Mouse (Mus musculus): ENCODE measurements around the gene Inpp5k.

Gene Inpp5k

DNA sequence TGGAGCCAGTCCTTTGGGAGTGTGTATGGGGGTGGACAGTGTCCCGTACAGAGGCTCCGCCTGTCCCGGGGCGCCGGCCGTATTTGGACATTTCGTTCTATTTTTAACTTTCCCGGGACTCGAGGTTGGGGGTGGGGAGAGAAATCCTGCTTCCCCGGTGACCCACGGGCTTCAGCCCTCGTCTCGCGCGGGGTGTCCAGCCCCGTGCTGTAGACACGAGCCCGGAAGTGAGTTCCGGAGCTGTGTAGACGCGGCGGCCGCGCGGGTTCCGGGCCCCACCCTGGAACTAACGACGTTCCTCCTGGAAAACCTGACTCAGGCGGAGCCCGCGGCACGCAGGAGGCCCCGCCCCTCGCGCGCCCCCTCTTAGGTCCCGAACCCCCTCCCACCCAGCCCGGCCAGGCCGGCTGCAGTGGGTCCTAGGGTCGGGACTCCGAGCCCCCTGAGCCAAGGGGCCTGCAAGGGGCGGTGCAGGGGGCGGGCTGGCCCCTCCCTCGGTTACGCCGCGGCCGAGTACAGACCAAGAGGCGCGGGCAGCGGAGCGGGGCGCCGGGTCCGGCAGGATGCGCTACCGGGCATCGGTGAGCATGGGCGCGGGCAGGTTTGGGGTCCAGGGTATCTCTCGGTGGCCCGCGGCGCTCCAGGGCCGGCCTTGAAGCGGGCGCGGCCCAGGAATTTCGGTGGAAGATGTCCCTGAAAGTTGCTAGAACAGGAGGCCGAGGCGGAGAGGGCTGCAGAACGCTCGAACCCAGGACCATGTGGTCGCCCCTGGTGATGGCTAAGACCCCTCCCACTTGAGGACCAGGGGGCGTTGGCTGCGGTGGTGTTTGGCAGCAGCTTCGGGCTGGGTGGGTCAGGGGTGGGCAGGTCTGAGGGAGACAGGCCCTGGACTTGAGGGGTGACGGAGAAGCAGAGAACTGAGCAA, 25.1 kb downstream of the Inpp5k start:
- peak; percentile 66 for DNase-seq

DNA sequence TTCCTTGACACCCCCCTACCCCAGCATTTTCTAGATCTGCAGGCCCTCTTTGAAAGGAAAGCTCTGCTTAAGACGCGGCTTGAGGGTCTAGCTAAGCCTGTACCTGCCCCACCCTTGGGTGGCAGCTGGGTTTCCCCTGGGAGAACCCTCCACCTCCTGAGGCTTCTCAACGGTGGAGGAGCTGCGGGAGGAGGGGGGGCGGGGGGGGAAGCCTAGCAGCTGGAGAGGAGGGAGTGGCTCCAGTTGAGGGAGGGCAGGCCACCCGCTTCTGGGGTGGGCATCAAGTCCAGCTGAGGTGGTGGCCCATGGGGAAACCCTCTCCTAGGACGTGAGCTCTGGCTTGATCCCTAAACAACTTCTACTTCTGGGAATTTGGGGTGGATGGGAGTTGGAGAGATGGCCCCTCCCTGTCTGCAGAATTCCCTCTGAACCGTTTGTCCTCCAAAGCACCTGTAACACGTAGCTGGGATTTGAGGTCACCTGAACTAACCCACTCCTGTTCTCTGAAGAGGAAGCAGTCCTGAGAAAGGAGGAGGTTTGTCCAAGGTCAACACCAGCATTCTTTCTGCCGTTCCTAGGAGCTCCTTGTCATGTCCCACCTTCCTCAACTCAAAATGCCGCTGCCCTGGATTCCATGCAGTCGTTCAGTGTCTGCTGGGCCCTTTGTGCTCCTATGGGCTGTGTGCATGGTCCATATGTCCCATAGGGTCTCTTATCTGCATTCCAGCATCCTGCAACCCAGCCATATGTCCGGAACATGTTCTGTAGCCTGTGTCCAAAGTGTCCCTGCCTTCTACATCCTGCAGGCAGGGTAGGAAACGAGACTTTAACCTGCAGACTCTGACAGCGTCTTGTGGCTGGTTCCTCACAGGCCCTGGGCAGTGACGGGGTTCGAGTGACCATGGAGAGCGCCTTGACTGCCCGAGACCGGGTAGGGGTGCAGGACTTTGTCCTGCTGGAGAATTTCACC, 26.1 kb downstream of the Inpp5k start:
- DNase-seq = no peak

DNA sequence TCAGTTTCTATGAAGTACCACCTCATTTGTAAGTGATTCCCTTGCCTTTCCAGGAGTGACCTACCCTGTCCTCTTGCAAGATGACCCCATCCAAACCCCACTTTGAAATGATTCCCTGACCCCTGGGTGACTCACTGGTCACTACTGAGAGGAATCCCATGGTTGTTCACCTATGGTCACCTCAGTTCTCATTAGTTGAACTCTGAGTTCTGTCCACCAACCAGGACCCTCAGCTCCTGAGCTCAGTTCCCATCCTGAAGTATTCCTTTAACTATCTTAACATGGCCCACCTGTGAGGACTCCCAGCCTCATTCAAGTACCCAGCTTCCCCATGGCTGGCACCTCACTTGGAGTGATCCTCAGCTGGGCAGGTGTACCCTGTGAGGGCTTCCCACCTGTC, 27.1 kb downstream of the Inpp5k start:
- no peak for DNase-seq

DNA sequence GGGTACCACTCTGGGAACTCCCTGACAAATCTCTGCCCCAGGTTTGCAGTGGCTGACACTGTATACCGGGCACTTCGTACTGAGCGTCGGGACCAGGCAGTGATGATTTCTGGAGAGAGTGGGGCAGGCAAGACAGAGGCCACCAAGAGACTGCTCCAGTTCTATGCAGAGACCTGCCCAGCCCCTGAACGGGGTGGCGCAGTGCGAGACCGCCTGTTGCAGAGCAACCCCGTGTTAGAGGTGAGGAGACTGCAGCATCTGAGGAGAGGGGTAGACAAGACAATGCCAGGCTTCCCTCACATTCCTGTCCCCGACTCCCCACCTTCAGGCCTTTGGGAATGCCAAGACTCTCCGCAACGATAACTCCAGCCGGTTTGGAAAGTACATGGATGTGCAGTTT, 27.5 kb downstream of the Inpp5k start:
- no peak for DNase-seq

DNA sequence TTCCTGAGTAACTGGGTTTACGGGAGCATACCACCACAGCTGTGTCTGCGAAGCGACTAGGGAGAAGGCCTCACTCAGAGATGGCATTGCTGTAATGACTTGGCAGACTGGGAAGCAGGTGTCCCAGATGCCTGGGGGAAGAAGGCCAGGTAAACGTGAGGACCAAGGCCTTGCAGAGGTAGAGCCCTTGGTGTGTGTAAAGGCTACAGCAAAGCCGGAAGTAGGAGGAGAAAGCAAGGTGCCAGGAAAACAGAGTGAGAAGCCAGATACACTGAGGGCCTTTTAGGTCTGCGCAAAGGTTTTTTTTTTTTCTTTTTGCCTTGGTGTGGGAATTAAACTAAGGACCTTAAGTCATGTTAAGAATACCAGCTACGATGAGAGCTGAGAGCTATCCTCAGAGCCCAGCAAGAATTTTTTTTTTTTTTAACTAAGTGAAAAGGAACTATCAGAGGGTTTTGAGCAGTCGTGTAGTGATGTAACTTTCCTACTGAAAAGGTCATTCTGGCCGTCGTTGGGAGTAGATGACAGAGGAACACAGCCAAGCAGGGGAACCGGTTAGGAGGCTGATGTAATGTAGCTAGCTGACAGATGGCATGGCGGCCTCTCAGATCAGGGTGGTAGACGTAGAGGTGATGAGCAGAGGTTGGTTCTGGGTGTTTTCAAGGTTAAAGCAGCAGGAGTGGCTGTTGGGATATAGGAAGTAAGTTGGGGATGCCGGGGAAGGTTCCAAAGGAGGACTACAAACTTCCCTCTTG, 28.4 kb downstream of the Inpp5k start:
- DNase-seq = no peak

DNA sequence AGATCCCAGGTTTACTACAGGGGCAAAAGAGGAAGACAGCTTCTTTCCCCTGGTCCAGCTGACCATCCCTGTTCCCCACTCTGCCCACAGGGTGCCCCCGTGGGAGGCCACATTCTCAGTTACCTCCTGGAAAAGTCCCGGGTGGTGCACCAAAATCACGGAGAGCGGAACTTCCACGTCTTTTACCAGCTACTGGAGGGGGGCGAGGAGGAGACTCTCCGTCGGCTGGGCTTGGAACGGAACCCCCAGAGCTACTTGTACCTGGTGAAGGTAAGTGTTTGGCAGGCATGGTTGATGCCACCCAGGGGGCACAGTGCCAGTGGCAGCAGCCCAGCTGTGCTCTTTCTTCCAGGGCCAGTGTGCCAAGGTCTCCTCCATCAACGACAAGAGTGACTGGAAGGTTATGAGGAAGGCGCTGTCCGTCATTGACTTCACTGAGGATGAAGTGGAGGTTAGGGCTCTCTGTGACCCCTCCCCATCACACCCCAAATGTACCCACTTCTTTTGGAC, 29.3 kb downstream of the Inpp5k start:
- no peak for DNase-seq

DNA sequence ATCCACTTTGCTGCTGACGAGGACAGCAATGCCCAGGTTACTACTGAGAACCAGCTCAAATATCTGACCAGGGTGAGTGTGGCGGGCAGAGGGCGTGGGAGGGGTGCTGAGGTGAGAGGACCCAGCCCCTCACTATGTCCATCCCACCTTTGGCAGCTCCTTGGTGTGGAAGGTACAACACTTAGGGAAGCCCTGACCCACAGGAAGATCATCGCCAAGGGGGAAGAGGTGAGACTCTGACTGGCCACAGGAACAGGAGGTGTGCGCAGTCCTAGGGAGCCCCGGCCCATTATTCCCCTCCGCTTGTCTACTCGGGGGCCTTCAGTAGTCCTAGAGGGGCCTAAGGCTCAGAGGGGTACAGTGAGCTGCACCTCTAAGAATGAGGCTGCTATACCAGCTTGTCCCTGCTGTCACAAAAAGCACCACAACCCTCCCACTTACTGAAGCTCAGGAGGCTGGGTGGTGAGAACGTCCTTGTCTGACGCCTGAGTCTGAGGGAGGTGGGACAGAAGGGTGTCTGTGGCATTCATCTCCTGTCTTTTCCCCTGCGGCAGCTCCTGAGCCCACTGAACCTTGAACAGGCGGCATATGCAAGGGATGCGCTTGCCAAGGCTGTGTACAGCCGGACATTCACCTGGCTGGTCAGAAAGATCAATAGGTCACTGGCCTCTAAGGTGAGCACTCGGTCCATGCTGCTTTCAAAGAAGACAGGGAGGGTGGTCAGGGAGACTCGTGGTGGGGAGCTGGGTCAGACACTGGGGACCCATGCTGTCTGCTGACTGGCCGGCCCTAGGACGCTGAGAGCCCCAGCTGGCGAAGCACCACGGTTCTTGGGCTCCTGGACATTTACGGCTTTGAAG, 30.4 kb downstream of the Inpp5k start:
- DNase-seq = no peak

DNA sequence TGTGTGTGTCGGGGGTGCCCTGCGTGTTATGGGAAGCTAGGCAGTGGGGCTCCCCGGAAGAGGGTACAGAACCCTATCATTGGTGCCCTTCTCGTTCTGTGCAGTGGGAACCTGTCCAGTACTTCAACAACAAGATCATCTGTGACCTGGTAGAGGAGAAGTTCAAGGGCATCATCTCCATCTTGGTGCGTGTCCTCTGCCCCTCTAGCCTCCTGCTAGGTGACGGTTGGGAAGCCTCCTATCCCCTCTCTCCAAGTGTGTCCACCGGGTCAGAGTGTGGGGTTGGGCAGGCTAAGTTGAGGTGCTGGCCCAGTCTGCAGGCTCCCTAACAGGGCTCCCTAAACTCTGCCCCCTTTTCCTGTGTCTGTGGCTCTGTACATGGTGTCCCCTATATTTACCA, 31.3 kb downstream of the Inpp5k start:
- DNase-seq = no peak

DNA sequence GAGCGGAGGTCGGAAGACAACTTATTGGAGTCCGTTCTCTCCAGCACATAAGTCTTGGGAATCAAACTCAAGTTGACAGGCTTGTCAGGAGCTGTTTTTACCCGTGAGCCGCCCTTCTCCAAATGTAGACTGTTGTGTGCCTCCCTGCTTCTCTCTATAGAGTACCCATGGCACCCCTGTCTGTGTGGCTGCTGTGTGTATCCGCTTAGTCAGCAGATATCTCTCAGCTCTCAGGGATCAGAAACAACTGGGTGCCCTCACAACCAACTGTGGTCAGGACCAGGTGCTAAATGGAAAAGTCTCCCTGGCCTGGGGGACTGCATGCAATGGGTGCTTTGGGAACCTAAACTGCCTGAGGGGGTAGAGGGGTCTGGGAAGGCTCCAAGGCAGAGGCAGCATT, 35.5 kb downstream of the Inpp5k start:
- DNase-seq = no peak

DNA sequence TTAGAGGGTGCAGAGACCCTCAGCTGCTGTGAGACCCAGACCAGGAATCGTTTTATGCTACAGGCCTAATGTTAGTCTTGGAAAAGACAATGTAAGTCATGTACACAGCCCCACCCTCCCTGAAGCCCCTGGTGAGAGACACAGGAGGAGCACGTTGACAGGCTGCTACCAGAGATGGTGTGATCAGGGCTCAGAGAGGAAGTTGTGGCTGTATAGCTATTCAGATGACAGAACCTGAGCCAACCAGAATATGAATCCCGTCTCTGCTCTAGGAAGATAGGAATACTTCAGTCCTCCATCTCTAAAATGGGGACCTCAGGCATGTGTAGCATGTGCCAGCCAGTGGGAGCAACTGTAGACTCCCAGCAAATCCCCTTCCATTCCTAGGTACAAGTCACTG, 37.8 kb downstream of the Inpp5k start:
- no peak for DNase-seq

DNA sequence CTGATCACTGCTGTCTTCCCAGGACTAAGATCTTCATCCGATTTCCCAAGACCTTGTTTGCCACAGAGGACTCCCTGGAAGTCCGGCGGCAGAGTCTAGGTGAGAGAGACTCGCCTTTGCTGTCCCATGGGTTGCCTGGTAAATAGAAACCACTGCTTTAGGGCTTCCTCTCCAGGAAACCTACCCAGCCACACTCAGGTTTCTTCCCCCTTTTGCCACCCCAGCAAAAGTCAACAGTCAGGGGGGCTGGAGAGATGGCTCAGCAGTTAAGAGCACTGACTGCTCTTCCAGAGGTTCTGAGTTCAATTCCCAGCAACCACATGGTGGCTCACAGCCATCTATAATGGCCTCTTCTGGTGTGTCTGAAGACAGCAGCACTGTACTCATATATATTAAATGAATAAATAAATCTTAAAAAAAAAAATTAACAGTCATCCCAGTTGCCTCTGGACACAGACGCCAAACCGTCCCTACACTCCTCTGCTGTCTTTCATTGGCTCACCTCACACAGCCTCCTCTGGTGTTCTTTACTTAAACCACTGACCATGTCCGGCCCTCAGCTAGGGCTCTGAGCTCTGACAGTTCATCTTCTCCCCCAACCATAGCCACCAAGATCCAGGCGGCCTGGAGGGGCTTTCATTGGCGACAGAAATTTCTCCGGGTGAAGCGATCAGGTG, 38.5 kb downstream of the Inpp5k start:
- DNase-seq = no peak

DNA sequence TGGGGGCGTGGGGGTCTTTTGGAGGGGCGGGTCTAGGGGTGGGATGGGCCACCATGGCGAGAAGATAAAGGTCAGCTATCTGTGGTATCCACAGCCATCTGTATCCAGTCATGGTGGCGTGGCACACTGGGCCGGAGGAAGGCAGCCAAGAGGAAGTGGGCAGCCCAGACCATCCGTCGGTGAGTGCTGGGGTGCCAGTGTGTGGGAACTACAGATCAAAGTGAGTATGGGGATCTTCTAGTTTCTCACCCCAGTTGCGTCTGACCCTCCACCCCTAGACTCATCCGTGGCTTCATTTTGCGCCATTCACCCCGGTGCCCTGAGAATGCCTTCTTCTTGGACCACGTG, 39.0 kb downstream of the Inpp5k start:
- DNase-seq = no peak

DNA sequence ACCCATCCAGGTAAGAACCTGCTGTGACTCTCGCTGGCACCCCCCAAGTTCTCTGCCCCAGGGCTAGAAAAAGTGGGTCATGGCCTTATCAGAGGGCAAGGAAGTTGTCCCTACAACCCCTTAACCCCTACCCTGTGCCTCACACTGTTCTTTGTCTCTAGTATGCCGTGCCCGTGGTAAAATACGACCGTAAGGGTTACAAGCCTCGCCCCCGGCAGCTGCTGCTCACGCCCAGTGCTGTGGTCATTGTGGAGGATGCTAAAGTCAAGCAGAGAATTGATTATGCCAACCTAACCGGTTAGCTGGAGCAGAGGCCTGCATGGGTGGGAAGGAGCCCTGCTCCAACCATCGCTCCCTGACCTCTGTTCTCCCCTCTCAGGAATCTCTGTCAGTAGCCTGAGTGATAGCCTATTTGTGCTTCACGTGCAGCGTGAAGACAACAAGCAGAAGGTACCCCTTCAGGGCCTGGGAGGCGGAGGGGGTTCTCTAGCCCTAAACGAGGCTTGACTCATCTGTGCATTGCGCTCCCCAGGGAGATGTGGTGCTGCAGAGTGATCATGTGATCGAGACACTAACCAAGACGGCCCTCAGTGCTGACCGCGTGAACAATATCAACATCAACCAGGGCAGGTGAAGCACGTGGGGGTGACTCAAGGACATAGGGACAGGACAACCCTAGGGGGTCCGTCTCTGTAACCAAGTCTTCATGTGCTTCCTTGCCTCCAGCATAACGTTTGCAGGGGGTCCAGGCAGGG, 40.8 kb downstream of the Inpp5k start:
- DNase-seq = no peak

DNA sequence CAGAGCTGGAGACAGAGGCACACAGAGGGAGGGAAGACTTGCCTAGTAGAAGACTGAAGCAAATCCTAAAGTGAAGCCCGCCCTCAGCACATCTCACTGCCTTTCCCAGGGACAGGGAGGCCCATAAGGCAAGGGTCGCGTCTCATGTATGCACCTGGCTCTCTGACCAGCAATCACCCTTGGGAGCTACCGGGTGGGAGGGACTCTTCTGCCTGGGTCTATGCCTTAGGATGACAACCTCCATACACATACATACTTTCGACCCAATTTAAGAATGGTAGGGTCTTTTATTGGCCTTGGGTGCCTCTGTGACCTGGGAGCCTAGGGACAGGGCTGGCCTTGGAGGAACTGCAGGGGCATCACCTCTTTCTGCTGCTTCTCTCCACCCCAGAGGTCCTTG, 42.6 kb downstream of the Inpp5k start:
- no peak for DNase-seq

DNA sequence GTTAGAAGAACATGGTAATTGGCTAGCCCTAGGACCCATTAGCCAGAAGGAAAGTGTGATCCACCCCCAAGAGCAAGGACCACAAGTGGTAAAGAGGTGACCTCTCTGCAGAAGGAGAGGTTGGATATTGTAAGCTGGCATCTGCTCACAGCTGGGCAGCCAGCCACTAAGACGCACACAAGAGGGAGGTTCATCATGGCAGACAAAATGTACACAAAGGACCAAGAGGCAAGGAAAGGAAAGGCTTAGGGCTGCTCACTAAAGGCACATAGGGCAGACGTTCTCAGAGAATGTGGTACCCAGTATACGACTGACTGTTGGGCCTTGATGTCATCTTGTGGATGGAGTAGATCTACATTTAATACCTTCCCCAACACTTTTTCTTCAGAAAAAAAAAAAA, 44.1 kb downstream of the Inpp5k start:
- DNase-seq = no peak

DNA sequence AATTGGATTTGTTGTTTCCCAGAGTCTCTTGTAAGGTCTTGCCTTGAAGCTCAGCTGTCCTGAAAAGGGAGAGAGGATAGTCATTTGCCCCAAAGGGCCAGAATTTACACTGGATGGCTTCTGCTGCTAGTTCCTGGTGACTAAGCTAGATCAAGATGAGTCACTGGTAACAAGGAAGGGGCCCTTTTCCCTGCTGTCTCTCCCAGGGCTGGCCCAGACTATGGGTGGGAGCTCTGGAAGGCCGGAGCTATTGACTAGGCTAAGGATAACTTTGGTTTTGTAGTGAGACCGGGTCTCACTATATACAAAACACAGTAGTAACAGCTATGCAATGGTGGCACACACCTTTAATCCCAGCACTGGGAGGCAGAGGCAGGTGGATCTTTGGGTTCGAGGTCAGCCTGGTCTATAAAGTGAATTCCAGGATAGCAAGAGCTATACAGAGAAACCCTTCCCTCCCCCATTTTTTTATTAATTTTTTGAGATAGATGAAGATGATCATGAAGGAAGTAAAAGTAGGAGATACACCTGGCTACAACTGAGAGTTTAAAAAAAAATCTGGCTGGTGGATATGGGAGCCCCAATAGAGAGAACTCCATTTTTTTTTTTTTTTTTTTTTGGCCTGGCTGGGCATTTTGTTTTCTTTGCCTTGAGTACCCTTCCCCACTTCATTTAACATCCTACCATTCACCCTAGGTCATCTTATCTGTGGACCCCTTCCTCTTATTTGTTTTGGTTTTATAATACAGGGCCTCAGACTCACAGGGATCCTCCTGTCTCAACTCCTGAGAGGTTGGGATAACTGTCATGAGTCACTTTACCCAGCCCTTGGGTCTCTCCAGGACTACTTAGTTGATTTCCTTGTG, 47.3 kb downstream of the Inpp5k start:
- DNase-seq = no peak

DNA sequence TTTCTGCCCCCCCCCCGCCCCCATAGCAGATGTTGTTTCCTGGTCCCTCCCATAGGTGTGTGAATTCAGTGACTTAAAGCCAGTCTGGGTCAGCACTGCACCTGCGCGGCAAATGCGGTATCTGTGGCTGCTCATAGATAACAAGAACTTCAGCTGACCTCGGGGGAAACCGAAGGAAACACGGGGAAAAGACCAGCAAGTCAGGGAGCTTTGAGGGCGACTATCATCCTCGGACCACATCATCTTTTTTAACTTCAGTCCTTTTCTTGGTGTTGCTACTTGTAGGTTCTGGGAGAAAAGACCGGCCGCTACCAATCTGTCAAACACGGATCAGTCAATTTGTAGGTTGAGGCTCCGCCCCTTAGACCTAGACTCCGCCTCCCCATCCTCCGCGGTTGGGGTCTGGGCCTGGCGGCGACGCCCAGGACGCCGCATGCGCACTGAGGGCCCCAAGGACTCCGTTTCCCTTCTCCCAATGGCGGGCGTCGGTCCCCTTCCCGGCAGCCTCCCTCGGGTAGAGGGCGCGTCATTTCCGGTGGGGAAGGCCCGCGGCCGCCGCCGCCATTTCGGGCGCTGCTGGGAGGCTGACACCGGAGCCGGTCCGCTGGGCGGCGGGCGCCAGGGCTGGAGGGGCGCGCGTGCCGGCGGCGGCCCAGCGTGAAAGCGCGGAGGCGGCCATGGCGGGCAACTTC, 48.1 kb downstream of the Inpp5k start, which contains the start of gene Crk:
Gene Crk (plus strand): TSS at position 513 of the 692 bp plus-strand sequence.
- DNase-seq = peak; percentile 98

DNA sequence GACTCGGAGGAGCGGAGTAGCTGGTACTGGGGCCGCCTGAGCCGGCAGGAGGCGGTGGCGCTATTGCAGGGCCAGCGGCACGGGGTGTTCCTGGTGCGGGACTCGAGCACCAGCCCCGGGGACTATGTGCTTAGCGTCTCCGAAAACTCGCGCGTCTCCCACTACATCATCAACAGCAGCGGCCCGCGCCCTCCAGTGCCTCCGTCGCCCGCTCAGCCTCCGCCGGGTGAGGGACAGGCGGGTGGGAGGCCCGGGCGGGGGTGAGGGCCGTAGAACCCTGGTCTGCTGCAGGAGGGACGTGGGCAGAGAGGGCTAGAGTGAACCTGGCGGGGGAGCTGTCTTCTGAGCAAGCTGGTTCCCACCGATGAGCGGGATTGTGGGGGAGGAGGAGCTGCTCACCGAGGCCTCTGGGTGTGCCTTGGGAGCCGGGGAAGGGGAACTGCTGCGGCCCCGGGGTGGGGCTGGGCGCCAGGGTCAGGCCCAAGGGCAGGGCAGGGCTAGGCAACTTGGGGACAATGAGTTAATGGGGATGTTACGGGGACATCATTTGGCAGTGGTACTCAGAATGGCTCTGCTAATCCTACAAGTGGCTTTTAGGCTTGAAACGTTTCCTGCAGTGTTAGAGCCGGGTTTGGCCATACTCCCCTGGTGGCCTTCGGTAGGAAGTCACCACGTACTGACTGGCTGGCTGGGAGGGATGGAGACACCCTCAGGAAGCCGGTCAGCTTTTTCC, 48.8 kb downstream of the Inpp5k start:
- peak; percentile 63 for DNase-seq

Measured in right cerebral cortex, postnatal 14 days (tissue).